Mouse (Mus musculus): ENCODE measurements around the gene Reln.

Reln gene

GRCm38 (mm10) chr5:22307853-22308252, 36.6 kb downstream of the Reln start:
- DNase-seq (ENCODE audit: low read depth, low spot score): no peak

- DNase-seq (ENCODE audit: low read depth, low spot score): no peak
These were observed 37.4 kb downstream of the Reln start for GRCm38 (mm10) chr5:22307072-22307471.

- DNase-seq (ENCODE audit: low read depth, low spot score): no peak
These were observed 40.8 kb downstream of the Reln start for GRCm38 (mm10) chr5:22303709-22304108.

GRCm38 (mm10) chr5:22302309-22302708, 42.2 kb downstream of the Reln start:
- DNase-seq (ENCODE audit: low read depth, low spot score): no peak

- DNase-seq (ENCODE audit: low read depth, low spot score): no peak
These were observed 43.7 kb downstream of the Reln start for GRCm38 (mm10) chr5:22300788-22301187.

GRCm38 (mm10) chr5:22300046-22300445, 44.5 kb downstream of the Reln start:
- no peak for DNase-seq (ENCODE audit: low read depth, low spot score)

GRCm38 (mm10) chr5:22295161-22295560, 49.3 kb downstream of the Reln start:
- DNase-seq (ENCODE audit: low read depth, low spot score): no peak

- DNase-seq (ENCODE audit: low read depth, low spot score): no peak
These were observed 53.1 kb downstream of the Reln start for GRCm38 (mm10) chr5:22291409-22291808.

- no peak for DNase-seq (ENCODE audit: low read depth, low spot score)
These were observed 59.1 kb downstream of the Reln start for GRCm38 (mm10) chr5:22285396-22285795.

GRCm38 (mm10) chr5:22282141-22282665, 62.3 kb downstream of the Reln start:
- DNase-seq (ENCODE audit: low read depth, low spot score): no peak

GRCm38 (mm10) chr5:22280534-22281164, 63.9 kb downstream of the Reln start:
- DNase-seq (ENCODE audit: low read depth, low spot score): no peak

- DNase-seq (ENCODE audit: low read depth, low spot score): no peak
These were observed 65.3 kb downstream of the Reln start for GRCm38 (mm10) chr5:22279201-22279600.

GRCm38 (mm10) chr5:22274134-22274533, 70.4 kb downstream of the Reln start:
- DNase-seq (ENCODE audit: low read depth, low spot score): no peak

GRCm38 (mm10) chr5:22266489-22267301, 77.8 kb downstream of the Reln start:
- no peak for DNase-seq (ENCODE audit: low read depth, low spot score)

GRCm38 (mm10) chr5:22262351-22262765, 82.1 kb downstream of the Reln start:
- DNase-seq (ENCODE audit: low read depth, low spot score): no peak

GRCm38 (mm10) chr5:22255346-22255745, 89.2 kb downstream of the Reln start:
- no peak for DNase-seq (ENCODE audit: low read depth, low spot score)

GRCm38 (mm10) chr5:22253910-22254309, 90.6 kb downstream of the Reln start:
- DNase-seq (ENCODE audit: low read depth, low spot score): no peak

GRCm38 (mm10) chr5:22253318-22253717, 91.2 kb downstream of the Reln start:
- no peak for DNase-seq (ENCODE audit: low read depth, low spot score)

GRCm38 (mm10) chr5:22247850-22248249, 96.7 kb downstream of the Reln start:
- no peak for DNase-seq (ENCODE audit: low read depth, low spot score)

GRCm38 (mm10) chr5:22245056-22245455, 99.4 kb downstream of the Reln start:
- DNase-seq (ENCODE audit: low read depth, low spot score): no peak

GRCm38 (mm10) chr5:22243538-22243937, 101.0 kb downstream of the Reln start:
- no peak for DNase-seq (ENCODE audit: low read depth, low spot score)

- DNase-seq (ENCODE audit: low read depth, low spot score): no peak
These were observed 102.9 kb downstream of the Reln start for GRCm38 (mm10) chr5:22241560-22241959.

- DNase-seq (ENCODE audit: low read depth, low spot score): no peak
These were observed 107.7 kb downstream of the Reln start for GRCm38 (mm10) chr5:22236801-22237200.
